Mouse (Mus musculus) liver, embryonic 12.5 days (tissue): ENCODE results near the gene Zc3h10. TPM values are rescaled to one million over a fixed set of nuclear protein-coding genes. Genes with fewer than 3 reads are reported as not detected.
A peak's percentile ranks its signal among the peaks of the same experiment; 100 is the strongest.

Experiments
- ATAC-seq: fragments of 200-750 bp; cut with Nextera tagmentation; 2 replicates; pipeline ENCODE4 v1.8.0; 2017; ENCODE audit warnings: moderate number of reproducible peaks, mild to moderate bottlenecking, moderate library complexity
- H3K27ac ChIP-seq: fragments of 300-500 bp; sonication (generic); 2 replicates; pipeline ENCODE4 v1.5.1; 2016; ENCODE audit warnings: mild to moderate bottlenecking
- H3K27me3 ChIP-seq: fragments of 300-500 bp; sonication (generic); replicated peaks from 2 replicates; pipeline ENCODE4 v1.6.1; 2016; ENCODE audit warnings: mild to moderate bottlenecking, moderate library complexity
- H3K36me3 ChIP-seq: fragments of 300-500 bp; sonication (generic); 2 replicates; pipeline ENCODE4 v1.6.1; 2016; ENCODE audit warnings: mild to moderate bottlenecking, moderate library complexity
- H3K4me1 ChIP-seq: fragments of 300-500 bp; sonication (generic); 2 replicates; pipeline ENCODE4 v1.6.1; 2016
- H3K4me2 ChIP-seq: fragments of 300-500 bp; sonication (generic); 2 replicates; pipeline ENCODE4 v1.6.1; 2016; ENCODE audit warnings: mild to moderate bottlenecking, moderate library complexity
- H3K4me3 ChIP-seq: fragments of 300-500 bp; sonication (generic); 2 replicates; pipeline ENCODE4 v1.5.1; 2016; ENCODE audit warnings: mild to moderate bottlenecking, moderate library complexity
- H3K9ac ChIP-seq: fragments of 300-500 bp; sonication (generic); 2 replicates; pipeline ENCODE4 v1.6.1; 2016; ENCODE audit warnings: mild to moderate bottlenecking, moderate library complexity
- H3K9me3 ChIP-seq: fragments of 300-500 bp; sonication (generic); replicated peaks from 2 replicates; pipeline ENCODE4 v1.6.1; 2016; ENCODE audit warnings: mild to moderate bottlenecking, moderate library complexity
- WGBS: fragments of 180-500 bp; shearing (Covaris S2); methylation state at CpG from one replicate; pipeline ENCODE4 v1.1.7; 2016; ENCODE audit not compliant: insufficient replicate concordance; 5-methylcytosine and 5-hydroxymethylcytosine counted together
- polyA plus RNA-seq: library from polyadenylated mRNA; unstranded; fragments of >200 nt; fragmentation: Nextera tagmentation; extraction: Ambion mirVana; gene quantifications from 2 replicates; pipeline ENCODE4 v1.2.1, GENCODE M21; 2016

Zc3h10 gene
- polyA plus RNA-seq, 1 experiment from 2014 or later, result 8.1 TPM

GRCm38 (mm10) chr10:128503532-128503931 lies 44.0 kb downstream of the Zc3h10 start:
- Histone ChIP-seq H3K27me3 (no peaks in the 10 kb centered on the region), H3K27ac (no peak overlapping the region), H3K4me2 (no peak overlapping the region), H3K9ac (no peak overlapping the region), H3K36me3 (peaks cover 4% of the 10 kb centered on the region; the same call in 1 of the 2 replicates), H3K4me1 (peaks cover 50% of the 10 kb centered on the region), H3K9me3 (no peaks in the 10 kb centered on the region), H3K4me3 (no peak overlapping the region)
- 80% methylated on average over 8 of the region's 8 CpGs for WGBS
- no peak for ATAC-seq

GRCm38 (mm10) chr10:128502341-128502740 lies 45.2 kb downstream of the Zc3h10 start:
- Histone ChIP-seq H3K36me3 (peaks cover 4% of the 10 kb centered on the region; the same call in 1 of the 2 replicates), H3K27me3 (no peaks in the 10 kb centered on the region), H3K4me3 (no peak overlapping the region), H3K9ac (no peak overlapping the region), H3K4me1 (peaks cover 62% of the 10 kb centered on the region), H3K4me2 (no peak overlapping the region), H3K27ac (peak overlapping the region; percentile 62; the same call in 1 of the 2 replicates), H3K9me3 (no peaks in the 10 kb centered on the region)
- no peak for ATAC-seq
- 59% methylated on average over 5 of the region's 5 CpGs for WGBS

GRCm38 (mm10) chr10:128499116-128499671 lies 48.4 kb downstream of the Zc3h10 start:
- peak; percentile 51 for ATAC-seq
- Histone ChIP-seq H3K4me1 (peaks cover 68% of the 10 kb centered on the region), H3K27ac (peak overlapping the region; percentile 79), H3K36me3 (no peaks in the 10 kb centered on the region), H3K4me3 (peak overlapping the region; percentile 64), H3K4me2 (peak overlapping the region; percentile 91), H3K9me3 (no peaks in the 10 kb centered on the region), H3K27me3 (no peaks in the 10 kb centered on the region), H3K9ac (peak overlapping the region; percentile 71)
- WGBS, result under 1% methylated on average over 21 of the region's 21 CpGs

GRCm38 (mm10) chr10:128498590-128498989 lies 49.0 kb downstream of the Zc3h10 start, which contains the start of gene Myl6b:
Gene Myl6b, minus strand, starts transcription at chr10:128498685.
- WGBS, result 0% methylated on average over 27 of the region's 27 CpGs
- Histone ChIP-seq H3K4me3 (peak within 1 kb of the TSS; percentile 64), H3K27me3 (no peaks in the 10 kb centered on the region), H3K9me3 (no peaks in the 10 kb centered on the region), H3K4me2 (peak within 1 kb of the TSS; percentile 91), H3K27ac (peak within 1 kb of the TSS; percentile 79), H3K36me3 (no peaks in the 10 kb centered on the region), H3K4me1 (peaks cover 62% of the 10 kb centered on the region), H3K9ac (peak within 1 kb of the TSS; percentile 71)
- ATAC-seq, result peak; percentile 88

GRCm38 (mm10) chr10:128497134-128497737 lies 50.3 kb downstream of the Zc3h10 start:
- H3K9ac ChIP-seq, result peak overlapping the region; percentile 17; the same call in 1 of the 2 replicates
- no peak for ATAC-seq
- no peak overlapping the region for H3K27ac ChIP-seq
- no peaks in the 10 kb centered on the region for H3K9me3 ChIP-seq
- H3K36me3 ChIP-seq, result peaks cover 2% of the 10 kb centered on the region
- 59% methylated on average over 6 of the region's 6 CpGs for WGBS
- no peak overlapping the region for H3K4me3 ChIP-seq
- H3K4me2 ChIP-seq, result no peak overlapping the region
- H3K27me3 ChIP-seq, result no peaks in the 10 kb centered on the region
- peaks cover 57% of the 10 kb centered on the region for H3K4me1 ChIP-seq

GRCm38 (mm10) chr10:128496509-128497077 lies 51.0 kb downstream of the Zc3h10 start:
- Histone ChIP-seq H3K9me3 (no peaks in the 10 kb centered on the region), H3K36me3 (peaks cover 8% of the 10 kb centered on the region), H3K4me1 (peaks cover 57% of the 10 kb centered on the region), H3K27me3 (no peaks in the 10 kb centered on the region), H3K9ac (no peak overlapping the region), H3K4me3 (no peak overlapping the region), H3K4me2 (no peak overlapping the region), H3K27ac (no peak overlapping the region)
- 62% methylated on average over 6 of the region's 6 CpGs for WGBS
- no peak for ATAC-seq

- no peak for ATAC-seq
- H3K4me1 ChIP-seq, result peaks cover 64% of the 10 kb centered on the region
- no peak overlapping the region for H3K4me2 ChIP-seq
- no peaks in the 10 kb centered on the region for H3K27me3 ChIP-seq
- peaks cover 15% of the 10 kb centered on the region for H3K36me3 ChIP-seq
- H3K27ac ChIP-seq, result no peak overlapping the region
- 60% methylated on average over 4 of the region's 4 CpGs for WGBS
- H3K9ac ChIP-seq, result 0 out of 2 replicates have a peak overlapping the region, but pooled peaks have one; percentile 28
- no peak overlapping the region for H3K4me3 ChIP-seq
- no peaks in the 10 kb centered on the region for H3K9me3 ChIP-seq
Observed at GRCm38 (mm10) chr10:128495903-128496302, 51.7 kb downstream of the Zc3h10 start.

GRCm38 (mm10) chr10:128495270-128495669 lies 52.3 kb downstream of the Zc3h10 start:
- H3K36me3 ChIP-seq, result peaks cover 22% of the 10 kb centered on the region
- 58% methylated on average over 2 of the region's 2 CpGs for WGBS
- peak overlapping the region; percentile 86 for H3K4me3 ChIP-seq
- H3K27ac ChIP-seq, result peak overlapping the region; percentile 90; the same call in 1 of the 2 replicates
- no peaks in the 10 kb centered on the region for H3K27me3 ChIP-seq
- H3K4me2 ChIP-seq, result peak overlapping the region; percentile 92
- peaks cover 64% of the 10 kb centered on the region for H3K4me1 ChIP-seq
- peak overlapping the region; percentile 88 for H3K9ac ChIP-seq
- ATAC-seq, result no peak
- H3K9me3 ChIP-seq, result no peaks in the 10 kb centered on the region

GRCm38 (mm10) chr10:128494667-128495245 lies 52.8 kb downstream of the Zc3h10 start:
- Histone ChIP-seq H3K27ac (peak overlapping the region; percentile 90), H3K9me3 (no peaks in the 10 kb centered on the region), H3K4me1 (peaks cover 64% of the 10 kb centered on the region), H3K4me3 (peak overlapping the region; percentile 86), H3K36me3 (peaks cover 27% of the 10 kb centered on the region), H3K27me3 (no peaks in the 10 kb centered on the region), H3K9ac (peak overlapping the region; percentile 88), H3K4me2 (peak overlapping the region; percentile 92)
- no peak for ATAC-seq
- 38% methylated on average over 11 of the region's 11 CpGs for WGBS

GRCm38 (mm10) chr10:128493695-128494666 lies 53.6 kb downstream of the Zc3h10 start, which contains the start of gene Myl6:
Gene Myl6, minus strand, starts transcription at chr10:128494145.
- ATAC-seq, result peak; percentile 88
- WGBS, result under 1% methylated on average over 45 of the region's 45 CpGs
- H3K27me3 ChIP-seq, result no peaks in the 10 kb centered on the region
- peak within 1 kb of the TSS; percentile 92 for H3K4me2 ChIP-seq
- H3K4me3 ChIP-seq, result peak within 1 kb of the TSS; percentile 86
- H3K9ac ChIP-seq, result peak within 1 kb of the TSS; percentile 88
- H3K36me3 ChIP-seq, result peaks cover 35% of the 10 kb centered on the region
- peaks cover 65% of the 10 kb centered on the region for H3K4me1 ChIP-seq
- peak within 1 kb of the TSS; percentile 90 for H3K27ac ChIP-seq
- no peaks in the 10 kb centered on the region for H3K9me3 ChIP-seq

- WGBS, result 0% methylated on average over 12 of the region's 12 CpGs
- peak; percentile 31 for ATAC-seq
- peak overlapping the region; percentile 92 for H3K4me2 ChIP-seq
- H3K9me3 ChIP-seq, result no peaks in the 10 kb centered on the region
- H3K9ac ChIP-seq, result peak overlapping the region; percentile 88
- peaks cover 41% of the 10 kb centered on the region for H3K36me3 ChIP-seq
- peaks cover 62% of the 10 kb centered on the region for H3K4me1 ChIP-seq
- H3K4me3 ChIP-seq, result peak overlapping the region; percentile 86
- no peaks in the 10 kb centered on the region for H3K27me3 ChIP-seq
- peak overlapping the region; percentile 90 for H3K27ac ChIP-seq
Observed at GRCm38 (mm10) chr10:128493319-128493694, 54.3 kb downstream of the Zc3h10 start.
